Mouse (Mus musculus) layer of hippocampus, postnatal 25 days (tissue): ENCODE data around the gene Adamtsl4. TPM values are rescaled to one million over a fixed set of nuclear protein-coding genes. Genes with fewer than 3 reads are reported as not detected.
A peak's percentile ranks its signal among the peaks of the same experiment; 100 is the strongest.

ENCODE experiments used
- DNase-seq, 2 experiments: peaks; one replicate each; pipeline ENCODE4 v3.0.0; 2022; ENCODE audit warnings: mixed read lengths in 2 of 2, low spot score in 1 of 2; ENCODE audit errors: extremely low spot score in 1 of 2
- microRNA-seq, 2 experiments: library from miRNA; unstranded; fragments of <30 nt; microRNA quantifications; one replicate each; pipeline ENCODE4 v1.2.0; 2021
- total RNA-seq, 2 experiments: library from RNA; stranded (reverse); gene quantifications; 2 replicates each; pipeline ENCODE4 v1.2.3; 2021

Adamtsl4 gene
- total RNA-seq, 2 experiments from 2014 or later: 3.7 to 4.0 TPM

DNA sequence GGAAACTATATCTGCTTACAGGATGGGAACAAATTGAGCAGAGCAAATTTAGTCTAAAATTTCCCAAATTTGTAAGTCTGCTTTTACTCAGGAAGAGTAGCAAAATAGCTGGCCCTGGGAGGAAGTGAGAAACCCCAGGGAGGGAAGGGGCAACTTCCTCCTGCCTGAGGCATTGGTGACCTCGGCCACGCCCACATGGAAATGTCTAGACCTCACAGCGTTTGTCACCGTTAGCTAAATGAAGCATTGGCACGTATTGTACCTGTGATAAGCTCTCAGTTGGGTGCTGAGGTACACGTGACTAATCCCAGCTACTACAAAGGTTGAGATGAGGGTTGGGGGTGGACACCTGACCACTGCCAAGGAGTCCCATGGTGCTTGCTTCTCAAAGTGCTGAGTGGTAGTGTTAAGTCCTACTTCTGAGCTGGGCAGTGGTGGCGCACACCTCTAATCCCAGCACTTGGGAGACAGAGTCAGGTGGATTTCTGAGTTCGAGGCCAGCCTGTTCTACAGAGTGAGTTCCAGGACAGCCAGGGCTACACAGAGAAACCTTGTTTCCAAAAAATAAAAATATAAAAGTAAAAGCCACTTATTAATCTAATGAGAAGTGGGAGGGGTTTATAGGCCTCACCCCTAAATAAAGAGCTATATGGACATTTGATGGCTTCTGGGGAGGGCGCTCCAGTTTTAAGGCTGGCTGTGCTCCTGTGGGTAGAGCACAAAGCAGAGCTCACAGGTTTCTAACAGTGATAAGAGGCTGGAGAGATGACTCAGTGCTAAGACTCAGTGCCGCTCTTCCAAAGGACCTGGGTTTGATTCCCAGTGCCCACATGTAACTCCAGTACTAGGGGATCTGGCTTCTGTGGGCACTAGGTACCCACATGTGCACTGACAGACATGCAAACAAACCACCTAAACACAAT, 42.1 kb downstream of the Adamtsl4 start:
- DNase-seq: no peak

DNA sequence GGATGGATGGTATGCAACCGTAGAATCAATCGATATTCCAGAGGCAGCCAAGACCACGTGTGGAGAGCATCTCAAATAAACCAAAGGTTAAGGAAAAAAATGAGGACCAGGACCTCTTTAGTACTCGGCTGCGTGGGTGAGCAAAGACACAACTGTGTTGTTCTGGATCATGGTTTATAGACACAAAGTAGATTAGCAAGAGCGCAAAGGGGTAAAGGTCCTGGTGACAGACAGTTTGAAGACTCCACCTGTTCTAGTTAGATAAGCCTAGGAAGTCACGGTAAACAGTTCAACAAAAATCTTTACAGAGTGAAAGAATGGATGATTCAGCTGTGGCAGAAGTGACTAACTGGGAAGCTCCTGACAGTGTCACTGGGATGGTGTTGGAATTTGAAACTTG, 44.6 kb downstream of the Adamtsl4 start:
- no peak for DNase-seq

DNA sequence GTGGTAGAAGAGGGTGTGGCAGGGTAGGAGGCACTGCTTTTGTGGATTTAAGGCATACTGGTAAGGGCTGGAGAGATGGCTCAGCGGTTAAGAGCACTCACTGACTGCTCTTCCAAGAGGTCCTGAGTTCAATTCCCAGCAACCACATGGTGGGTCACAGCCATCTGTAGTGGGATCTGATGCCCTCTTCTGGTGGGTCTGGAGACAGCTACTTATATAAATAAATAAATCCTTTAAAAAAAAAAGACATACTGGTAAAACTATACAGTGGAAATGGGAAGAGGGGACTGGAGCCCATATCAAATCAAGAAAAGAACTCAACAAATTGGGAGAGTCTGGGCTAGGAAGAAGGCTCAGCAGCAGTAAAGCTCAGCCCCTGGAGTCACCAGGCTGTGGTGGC, 48.0 kb downstream of the Adamtsl4 start:
- DNase-seq: no peak

DNA sequence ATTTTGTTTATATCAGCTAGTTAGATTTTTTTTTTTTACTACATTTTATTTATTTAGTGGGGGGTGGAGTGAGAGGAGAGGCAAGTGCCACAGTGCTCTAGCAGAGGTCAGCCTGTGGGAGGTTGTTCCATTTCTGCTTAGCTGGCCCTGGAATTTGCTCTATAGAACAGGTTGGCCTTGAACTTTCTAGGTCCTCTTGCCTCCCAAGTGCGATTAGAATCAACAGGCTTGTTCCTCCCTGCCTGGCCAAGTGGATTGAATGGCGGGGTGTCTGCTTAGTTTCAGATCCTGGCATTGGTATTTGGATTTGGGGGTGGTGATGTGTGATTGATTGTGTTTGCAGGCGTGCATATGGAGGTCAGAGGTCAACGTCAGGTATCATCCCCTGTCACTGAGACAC, 51.6 kb downstream of the Adamtsl4 start:
- no peak for DNase-seq

DNA sequence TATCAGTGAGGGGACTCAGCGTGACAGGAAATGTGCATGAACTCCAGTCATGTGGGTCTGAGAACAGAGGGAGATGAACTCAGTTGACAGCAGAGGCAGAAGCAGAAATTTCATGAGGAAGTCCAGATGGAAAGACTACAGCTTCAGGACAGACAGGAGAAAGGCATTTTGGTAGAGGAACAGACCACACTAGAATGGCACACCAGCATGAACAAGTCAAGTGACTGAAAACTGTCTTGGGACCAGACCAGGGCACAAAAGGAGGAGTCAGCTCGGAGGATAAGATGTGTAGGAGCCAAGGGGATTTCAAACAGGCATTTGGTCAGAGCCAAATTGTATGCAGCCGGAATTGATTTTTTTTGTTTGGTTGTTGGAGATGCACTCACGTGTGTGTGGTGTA, 52.1 kb downstream of the Adamtsl4 start:
- DNase-seq: no peak

DNA sequence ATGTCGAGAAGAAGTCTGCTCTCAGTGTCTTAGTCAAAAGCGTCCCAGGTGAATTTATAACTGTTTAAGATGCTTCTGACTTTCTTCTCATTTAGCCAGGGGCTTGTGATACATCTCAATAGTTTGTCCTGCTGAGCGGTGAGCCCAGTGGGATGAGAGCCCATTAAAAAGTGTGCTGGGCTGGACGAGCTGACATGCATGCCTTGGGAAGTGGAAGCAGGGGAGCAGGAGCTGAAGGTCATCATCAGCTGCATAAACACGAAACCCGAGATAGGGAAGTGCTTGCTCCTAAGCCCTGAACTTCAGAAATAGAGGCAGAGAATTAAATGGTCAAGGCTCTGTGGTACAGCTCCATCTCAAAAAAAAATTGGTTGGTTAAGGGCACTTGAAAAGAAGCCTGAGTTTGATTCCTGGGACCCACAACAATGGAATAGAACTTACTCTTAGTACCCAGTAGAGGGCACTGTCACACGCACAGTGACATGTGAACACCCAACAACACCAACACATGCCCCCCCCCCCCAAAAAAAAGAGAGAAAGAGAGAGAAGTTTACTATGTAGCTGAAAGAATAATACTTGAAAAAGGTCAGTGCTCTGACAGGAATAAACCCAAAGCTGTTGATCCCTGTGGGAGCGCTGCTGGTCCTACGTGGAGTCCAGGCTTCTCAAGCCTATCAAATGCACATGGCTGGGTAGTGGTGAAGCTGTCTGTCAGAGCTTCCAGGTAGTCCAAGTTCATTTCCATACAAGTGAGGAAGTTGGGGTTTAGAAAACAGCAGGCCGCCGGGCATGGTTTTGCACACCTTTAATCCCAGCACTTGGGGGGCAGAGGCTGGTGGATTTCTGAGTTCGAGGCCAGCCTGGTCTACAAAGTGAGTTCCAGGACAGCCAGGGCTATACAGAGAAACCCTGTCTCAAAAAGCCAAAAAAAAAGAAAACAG, 54.8 kb downstream of the Adamtsl4 start:
- no peak for DNase-seq

DNA sequence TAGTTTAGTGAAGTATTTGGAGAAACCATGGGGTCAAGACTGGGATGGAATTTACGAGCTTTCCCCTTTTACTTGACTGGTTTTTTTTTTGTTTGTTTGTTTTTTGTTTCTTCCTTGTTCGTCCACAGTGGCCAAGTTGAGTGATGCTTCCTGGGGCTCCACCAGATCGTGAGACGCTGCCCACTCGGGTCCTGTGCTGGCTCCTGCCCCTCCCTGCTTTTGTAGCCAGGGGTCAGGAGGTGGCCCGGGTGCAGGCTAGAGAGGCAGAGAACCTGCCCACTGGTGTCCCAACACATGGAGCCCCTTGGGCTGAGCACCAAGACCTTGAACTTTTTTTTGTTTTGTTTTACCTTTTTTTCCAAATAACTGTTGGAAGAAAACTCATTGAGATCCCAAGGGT, 56.4 kb downstream of the Adamtsl4 start:
- no peak for DNase-seq

DNA sequence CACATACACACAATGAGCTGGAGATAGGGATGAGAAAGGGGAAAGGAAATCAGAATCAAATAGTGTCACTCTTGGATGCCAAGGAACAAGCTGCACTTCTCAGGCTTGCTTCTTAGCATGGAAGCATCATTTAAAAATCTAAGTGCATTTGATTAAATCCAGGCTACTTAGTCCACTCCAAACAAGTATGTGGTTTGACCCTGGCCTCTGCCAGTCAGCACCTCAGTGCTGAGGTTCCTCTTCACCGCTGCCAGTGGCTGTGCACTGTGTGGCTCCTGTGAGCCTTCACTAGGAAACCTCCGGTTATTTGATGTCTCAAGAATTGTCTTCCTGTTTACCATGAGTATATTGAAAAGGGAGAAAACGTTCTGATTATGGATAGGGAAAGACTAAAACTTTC, 56.9 kb downstream of the Adamtsl4 start:
- no peak for DNase-seq

DNA sequence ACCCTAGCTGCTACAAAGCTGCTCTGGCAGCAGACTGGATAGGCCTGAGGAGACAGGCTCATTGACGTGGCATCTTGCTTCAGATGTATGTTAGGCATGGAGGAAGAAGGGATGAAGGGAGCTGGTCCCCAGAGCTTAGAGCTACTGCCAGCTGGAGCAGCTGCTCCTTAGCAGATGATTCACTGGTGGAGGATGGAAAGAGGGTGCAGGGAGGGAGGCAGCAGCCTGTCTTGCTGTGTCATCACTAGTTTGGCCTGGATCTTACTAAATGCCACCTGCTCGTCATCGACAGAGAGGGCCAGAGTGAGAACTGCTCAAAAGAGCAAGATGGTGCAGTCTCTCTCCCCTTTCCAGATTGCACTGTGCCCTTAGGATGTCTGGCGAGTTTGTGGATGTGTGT, 58.0 kb downstream of the Adamtsl4 start:
- peak in 1 of 2 experiments; percentile 52 for DNase-seq

DNA sequence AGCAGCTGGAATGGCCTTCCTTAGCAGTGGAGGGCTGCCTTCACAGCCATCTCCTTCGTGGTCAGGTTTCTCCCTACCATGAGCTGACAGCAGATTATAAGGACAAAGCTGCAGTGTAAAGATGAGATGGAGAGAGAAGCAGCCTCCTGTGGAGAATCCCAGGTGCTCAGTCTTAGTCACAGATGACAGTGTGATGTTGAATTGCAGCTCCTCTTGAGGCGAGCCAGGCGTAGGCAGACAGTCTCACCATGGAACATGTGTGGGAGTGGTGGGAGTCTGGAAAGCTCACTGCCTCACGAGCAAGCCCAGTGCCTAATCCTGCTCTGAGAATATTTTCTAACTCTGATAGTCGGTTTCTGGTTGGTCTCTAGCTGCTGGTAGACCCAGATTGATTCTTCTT, 60.0 kb downstream of the Adamtsl4 start:
- peak in 1 of 2 experiments; percentile 39 for DNase-seq

Small RNAs within 50 kb of the gene (microRNA-seq; reads per million reads assigned to microRNA genes)
- gene Mir7014: 0 reads per million in 2 experiments

Other genes starting within 250 kb of the Adamtsl4 start
- gene Ctsk, start 188.7 kb downstream of the Adamtsl4 start, total RNA-seq: 1 to 10 TPM; 3.5 to 4.2 TPM
- 10 to 100 TPM; 56.8 to 65.8 TPM for gene Ctss, start 161.1 kb downstream of the Adamtsl4 start, total RNA-seq
- gene Hormad1, start 128.2 kb downstream of the Adamtsl4 start, total RNA-seq: not detected
- gene Golph3l, start 99.0 kb downstream of the Adamtsl4 start, total RNA-seq: 10 to 100 TPM; 22.3 to 25.2 TPM
- gene Ensa, start 62.9 kb downstream of the Adamtsl4 start, total RNA-seq: 100 to 1,000 TPM; 298 to 321 TPM
- gene Mcl1, start 29.1 kb downstream of the Adamtsl4 start, total RNA-seq: 10 to 100 TPM; 54.6 to 61.6 TPM
- 1 to 10 TPM; 7.8 to 10.0 TPM for gene Ecm1, start 51.7 kb upstream of the Adamtsl4 start, total RNA-seq
- 10 to 100 TPM; 37.8 to 44.3 TPM for gene Tars2, start 72.3 kb upstream of the Adamtsl4 start, total RNA-seq
- 10 to 100 TPM; 62.3 to 69.6 TPM for gene Rprd2, start 130.9 kb upstream of the Adamtsl4 start, total RNA-seq
- 10 to 100 TPM; 29.2 to 33.7 TPM for gene Prpf3, start 168.0 kb upstream of the Adamtsl4 start, total RNA-seq
- 100 to 1,000 TPM; 151 to 172 TPM for gene Mrps21, start 183.6 kb upstream of the Adamtsl4 start, total RNA-seq
- 10 to 100 TPM in 1 of 2 experiments, 1 to 10 TPM in 1; 9.4 to 11.5 TPM for gene Ciart, start 194.3 kb upstream of the Adamtsl4 start, total RNA-seq
- 1 to 10 TPM; 4.2 to 6.5 TPM for gene BC028528, start 204.1 kb upstream of the Adamtsl4 start, total RNA-seq
- 10 to 100 TPM; 71.6 to 76.2 TPM for gene Aph1a, start 206.1 kb upstream of the Adamtsl4 start, total RNA-seq
- 10 to 100 TPM; 12.7 to 13.4 TPM for gene Car14, start 216.8 kb upstream of the Adamtsl4 start, total RNA-seq
- 10 to 100 TPM; 73.8 to 73.9 TPM for gene Anp32e, start 241.3 kb upstream of the Adamtsl4 start, total RNA-seq